Mouse (Mus musculus) C2C12 (cell line): ENCODE measurements around the gene Syndig1l. TPM values are rescaled to one million over a fixed set of nuclear protein-coding genes. Genes with fewer than 3 reads are reported as not detected.
A peak's percentile ranks its signal among the peaks of the same experiment; 100 is the strongest.

Experiments used
- H3K27me3 ChIP-seq: one replicate; pipeline ENCODE4 v1.6.1; 2011; ENCODE audit not compliant: control insufficient read depth, insufficient read depth, insufficient read length
- H3K36me3 ChIP-seq: one replicate; pipeline ENCODE4 v1.6.1; 2011; ENCODE audit not compliant: control insufficient read depth, insufficient read depth
- H3K4me3 ChIP-seq: one replicate; pipeline ENCODE4 v1.5.1; 2011; ENCODE audit warnings: mild to moderate bottlenecking, control low read depth; ENCODE audit not compliant: poor library complexity, insufficient read depth, severe bottlenecking
- H3K79me2 ChIP-seq: one replicate; pipeline ENCODE4 v1.6.1; 2011; ENCODE audit not compliant: control insufficient read depth, insufficient read depth
- H3K79me3 ChIP-seq: one replicate; pipeline ENCODE4 v1.6.1; 2011; ENCODE audit warnings: low read depth, control low read depth
- H3ac ChIP-seq: one replicate; pipeline ENCODE3; 2011; ENCODE audit warnings: low read depth; ENCODE audit not compliant: control insufficient read depth, insufficient read length
- CEBPB ChIP-seq: IDR thresholded peaks from one replicate; pipeline ENCODE4 v1.6.1; 2011; ENCODE audit warnings: low read depth, mild to moderate bottlenecking, control low read depth, moderate library complexity
- CTCF ChIP-seq: IDR thresholded peaks from one replicate; pipeline ENCODE4 v1.5.1; 2011; ENCODE audit not compliant: control insufficient read depth, insufficient read depth, insufficient read length
- FOSL1 ChIP-seq: IDR thresholded peaks from one replicate; pipeline ENCODE4 v1.8.0; 2011; ENCODE audit warnings: mild to moderate bottlenecking, low read length; ENCODE audit not compliant: poor library complexity, insufficient read depth, severe bottlenecking
- MAX ChIP-seq: IDR thresholded peaks from one replicate; pipeline ENCODE4 v1.6.1; 2011; ENCODE audit warnings: mild to moderate bottlenecking, control low read depth
- MYOD1 ChIP-seq: IDR thresholded peaks from one replicate; pipeline ENCODE4 v1.6.1; 2011; ENCODE audit warnings: low read depth; ENCODE audit not compliant: control insufficient read depth, insufficient read length
- MYOG ChIP-seq: IDR thresholded peaks from one replicate; pipeline ENCODE4 v1.6.1; 2011; ENCODE audit not compliant: control insufficient read depth, insufficient read length; ENCODE audit errors: extremely low read depth
- USF1 ChIP-seq: IDR thresholded peaks from one replicate; pipeline ENCODE4 v1.6.1; 2011; ENCODE audit warnings: low read depth, mild to moderate bottlenecking, control low read depth, moderate library complexity
- polyA plus RNA-seq: library from polyadenylated mRNA; unstranded; fragments of >200 nt; fragmentation: generic; extraction: Trizol; gene quantifications from one replicate; pipeline ENCODE4 v1.2.1, GENCODE M21; 2012; ENCODE audit warnings: missing spikeins

The Syndig1l gene
- polyA plus RNA-seq, 1 experiment = not detected

GRCm38 (mm10) chr12:84674666-84675526 is 23.7 kb downstream of the Syndig1l start:
- Histone ChIP-seq H3K4me3 (no peak overlapping the region), H3ac (peak overlapping the region; percentile 18), H3K79me2 (no peaks in the 10 kb centered on the region), H3K27me3 (peaks cover 29% of the 10 kb centered on the region), H3K36me3 (no peaks in the 10 kb centered on the region), H3K79me3 (no peaks in the 10 kb centered on the region)
- no peak for TF ChIP-seq MAX
- TF ChIP-seq FOSL1 = no peak
- TF ChIP-seq MYOG = no peak
- TF ChIP-seq CTCF = no peak
- no peak for TF ChIP-seq MYOD1
- no peak for TF ChIP-seq USF1
- TF ChIP-seq CEBPB = no peak

DNA sequence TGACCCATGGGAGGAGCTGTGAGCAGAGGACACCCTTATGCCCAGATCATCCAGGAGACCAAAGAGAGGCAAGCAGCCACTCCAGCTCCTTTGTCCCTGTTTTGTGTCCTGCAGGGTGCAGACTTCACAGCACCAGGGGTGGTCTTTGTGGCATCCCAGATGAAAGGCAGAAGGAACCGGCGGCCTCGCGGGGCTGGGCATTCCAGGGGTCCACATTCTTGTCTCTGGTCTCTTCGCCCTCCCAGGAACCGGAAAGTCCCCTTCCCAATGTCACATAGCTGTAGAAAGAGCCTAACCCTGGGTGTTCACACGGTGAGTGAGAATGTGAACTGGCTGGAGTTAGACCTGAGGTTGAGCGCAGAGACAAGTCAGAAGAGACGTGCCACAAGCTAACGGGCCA is 27.0 kb downstream of the Syndig1l start:
- Histone ChIP-seq H3K27me3 (peaks cover 6% of the 10 kb centered on the region), H3ac (no peak overlapping the region), H3K36me3 (no peaks in the 10 kb centered on the region), H3K79me3 (no peaks in the 10 kb centered on the region), H3K79me2 (no peaks in the 10 kb centered on the region), H3K4me3 (no peak overlapping the region)
- TF ChIP-seq MYOG = no peak
- no peak for TF ChIP-seq FOSL1
- TF ChIP-seq MAX = no peak
- no peak for TF ChIP-seq CTCF
- TF ChIP-seq USF1 = no peak
- no peak for TF ChIP-seq CEBPB
- no peak for TF ChIP-seq MYOD1

GRCm38 (mm10) chr12:84670555-84670954 is 28.1 kb downstream of the Syndig1l start:
- Histone ChIP-seq H3K79me2 (no peaks in the 10 kb centered on the region), H3ac (no peak overlapping the region), H3K36me3 (no peaks in the 10 kb centered on the region), H3K79me3 (no peaks in the 10 kb centered on the region), H3K4me3 (no peak overlapping the region), H3K27me3 (peaks cover 6% of the 10 kb centered on the region)
- no peak for TF ChIP-seq MYOD1
- no peak for TF ChIP-seq MAX
- TF ChIP-seq CTCF = no peak
- no peak for TF ChIP-seq MYOG

GRCm38 (mm10) chr12:84653912-84654311 is 44.7 kb downstream of the Syndig1l start:
- no peak overlapping the region for H3ac ChIP-seq
- no peak overlapping the region for H3K4me3 ChIP-seq
- no peaks in the 10 kb centered on the region for H3K79me3 ChIP-seq
- TF ChIP-seq MYOD1 (no peak), MYOG (no peak), CEBPB (no peak), USF1 (no peak), FOSL1 (no peak), CTCF (peak; percentile 80)
- H3K79me2 ChIP-seq = no peaks in the 10 kb centered on the region
- H3K36me3 ChIP-seq = no peaks in the 10 kb centered on the region
- H3K27me3 ChIP-seq = peaks cover 30% of the 10 kb centered on the region

DNA sequence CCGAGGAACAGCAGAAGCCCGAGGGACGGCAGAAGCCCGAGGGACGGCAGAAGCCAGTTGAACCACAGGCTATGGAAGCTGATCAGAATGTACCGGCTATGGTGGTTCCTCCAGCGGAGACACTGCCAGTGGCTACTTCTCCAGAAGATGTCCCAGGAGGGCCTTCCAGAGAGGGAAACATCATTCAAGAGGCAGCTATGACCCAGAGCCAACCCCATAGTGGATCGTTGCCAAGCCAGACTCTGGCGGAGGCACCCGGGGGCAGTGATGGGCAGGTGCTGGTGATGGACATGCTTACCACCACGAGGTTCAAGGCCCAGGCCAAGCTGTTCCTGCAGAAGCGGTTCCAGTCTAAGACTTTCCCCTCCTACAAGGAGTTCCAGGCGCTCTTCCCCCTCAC is 48.4 kb downstream of the Syndig1l start:
- no peak overlapping the region for H3ac ChIP-seq
- no peak overlapping the region for H3K4me3 ChIP-seq
- H3K27me3 ChIP-seq = peaks cover 32% of the 10 kb centered on the region
- H3K79me3 ChIP-seq = no peaks in the 10 kb centered on the region
- H3K79me2 ChIP-seq = no peaks in the 10 kb centered on the region
- no peaks in the 10 kb centered on the region for H3K36me3 ChIP-seq
- TF ChIP-seq CTCF = no peak
- no peak for TF ChIP-seq MYOD1

DNA sequence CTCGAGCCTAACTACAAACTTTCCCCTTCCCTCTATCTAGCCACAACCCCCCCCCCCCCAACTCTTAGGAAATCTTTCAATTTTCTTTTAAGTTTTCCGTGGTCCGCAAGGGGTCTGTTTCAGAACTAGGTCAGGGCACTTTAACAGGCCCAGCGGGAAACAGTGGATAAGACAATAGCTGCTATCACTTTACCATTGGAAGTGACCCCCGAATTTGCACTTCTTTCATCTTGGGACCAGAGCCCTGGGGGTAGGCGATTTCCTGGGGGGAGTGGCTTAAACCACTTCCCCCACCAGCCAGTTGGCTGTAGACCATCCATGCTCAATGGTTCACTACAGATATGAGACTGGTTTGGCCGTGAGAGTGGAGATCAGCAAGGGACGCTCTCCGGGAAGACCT is 58.0 kb downstream of the Syndig1l start, which contains the start of gene Vrtn:
TSS of gene Vrtn (plus strand) at position 366 of the 400 bp plus-strand sequence.
- no peaks in the 10 kb centered on the region for H3K36me3 ChIP-seq
- H3K27me3 ChIP-seq = peaks cover 42% of the 10 kb centered on the region
- TF ChIP-seq CTCF (no peak), USF1 (no peak), CEBPB (no peak), MYOD1 (no peak), FOSL1 (no peak), MAX (no peak), MYOG (no peak)
- H3ac ChIP-seq = no peak within 1 kb of the TSS
- H3K4me3 ChIP-seq = no peak within 1 kb of the TSS
- H3K79me2 ChIP-seq = no peaks in the 10 kb centered on the region
- H3K79me3 ChIP-seq = no peaks in the 10 kb centered on the region

DNA sequence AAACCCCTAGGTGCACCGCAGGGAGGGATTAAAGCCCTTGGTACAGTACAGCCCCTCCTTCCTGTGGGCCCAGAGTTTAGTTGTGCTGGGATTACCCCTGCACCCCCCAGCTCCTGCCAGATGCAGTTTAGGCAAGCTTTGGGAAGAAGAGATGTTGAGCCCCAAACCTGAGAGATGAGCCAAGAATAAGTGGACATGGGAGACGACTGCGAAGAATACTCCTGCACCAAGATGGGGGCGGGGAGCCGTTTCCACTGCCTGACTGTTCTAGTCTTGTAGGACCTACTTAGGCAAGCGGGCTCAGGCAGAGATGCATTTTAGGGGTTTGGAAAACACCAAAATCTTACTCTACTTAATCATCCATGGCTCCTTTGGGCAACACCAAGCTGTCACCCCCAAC is 58.4 kb downstream of the Syndig1l start:
- H3K4me3 ChIP-seq = no peak overlapping the region
- no peaks in the 10 kb centered on the region for H3K36me3 ChIP-seq
- no peaks in the 10 kb centered on the region for H3K79me3 ChIP-seq
- H3K27me3 ChIP-seq = peaks cover 42% of the 10 kb centered on the region
- H3ac ChIP-seq = no peak overlapping the region
- TF ChIP-seq MYOG (no peak), MYOD1 (no peak), USF1 (no peak), MAX (no peak), FOSL1 (no peak), CEBPB (no peak), CTCF (no peak)
- H3K79me2 ChIP-seq = no peaks in the 10 kb centered on the region
